Mouse (Mus musculus) gastrocnemius, postnatal 4 days (tissue): ENCODE measurements around the gene Zbtb20. TPM values are rescaled to one million over a fixed set of nuclear protein-coding genes. Genes with fewer than 3 reads are reported as not detected.

Experiments used
- DNase-seq, 2 experiments: peaks; one replicate each; pipeline ENCODE4 v3.0.0; 2021 to 2022; ENCODE audit warnings: low spot score in 2 of 2, mixed read lengths in 2 of 2
- total RNA-seq, 2 experiments: library from RNA; stranded (reverse); gene quantifications; 2 replicates each; pipeline ENCODE4 v1.2.3; 2021

Gene Zbtb20
- total RNA-seq, 2 experiments from 2014 or later = 93.9 to 114 TPM

DNA sequence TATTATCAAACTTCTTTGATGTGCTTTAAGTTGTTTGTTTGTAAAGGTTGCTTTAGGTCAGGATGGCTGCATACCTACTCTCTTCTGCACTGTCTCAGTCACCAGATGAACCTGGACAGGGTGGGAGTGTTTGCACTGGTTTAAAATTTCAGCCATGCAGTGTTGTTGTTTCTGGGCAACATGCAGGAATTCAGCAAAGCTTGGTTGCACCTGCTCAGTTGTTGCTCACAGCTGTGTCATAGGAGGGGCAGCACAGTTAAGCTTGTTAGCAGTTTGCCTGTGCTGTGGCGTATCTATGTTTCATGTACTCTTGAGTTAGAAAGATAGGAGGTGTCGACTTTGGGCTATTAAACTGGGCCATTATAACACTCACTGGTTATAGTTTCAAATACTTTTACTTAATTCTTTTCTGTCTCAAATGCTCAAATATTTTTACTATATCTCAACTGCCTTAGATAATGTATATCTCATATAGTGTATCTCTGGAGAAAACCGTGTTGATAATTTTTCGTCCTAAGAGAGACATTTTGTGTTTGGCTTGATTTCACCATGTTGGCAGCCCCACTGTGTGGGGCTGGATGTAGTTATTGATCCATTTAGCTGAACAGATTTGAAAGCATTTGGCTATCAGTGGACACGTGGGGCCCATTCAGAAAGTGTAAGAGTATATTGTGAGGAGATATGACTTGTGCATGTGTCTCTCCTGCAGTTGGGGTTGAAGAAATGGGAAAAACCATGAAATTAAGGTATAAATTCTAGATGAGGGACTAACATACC, 197.3 kb downstream of the Zbtb20 start:
- DNase-seq = peak in 1 of 2 experiments; percentile 17

DNA sequence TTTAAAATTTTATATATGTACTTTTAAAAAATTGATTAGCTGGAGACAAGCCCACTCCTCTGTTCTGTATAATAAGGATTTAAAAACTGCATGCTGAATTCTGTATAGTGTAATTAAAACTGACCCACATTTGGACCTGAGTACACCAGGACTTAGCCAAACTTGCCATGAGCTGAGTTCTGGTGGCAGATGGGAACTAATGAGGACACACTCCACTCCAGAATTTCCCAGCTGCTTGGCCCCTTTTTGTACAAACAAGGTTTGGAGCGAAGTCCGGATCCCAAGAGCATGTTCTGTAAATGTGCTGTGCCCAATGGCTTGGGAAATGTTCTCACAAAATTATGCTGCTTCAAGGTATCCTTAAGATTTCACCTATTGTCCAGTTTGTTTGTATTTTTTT, 204.7 kb downstream of the Zbtb20 start:
- DNase-seq = no peak

DNA sequence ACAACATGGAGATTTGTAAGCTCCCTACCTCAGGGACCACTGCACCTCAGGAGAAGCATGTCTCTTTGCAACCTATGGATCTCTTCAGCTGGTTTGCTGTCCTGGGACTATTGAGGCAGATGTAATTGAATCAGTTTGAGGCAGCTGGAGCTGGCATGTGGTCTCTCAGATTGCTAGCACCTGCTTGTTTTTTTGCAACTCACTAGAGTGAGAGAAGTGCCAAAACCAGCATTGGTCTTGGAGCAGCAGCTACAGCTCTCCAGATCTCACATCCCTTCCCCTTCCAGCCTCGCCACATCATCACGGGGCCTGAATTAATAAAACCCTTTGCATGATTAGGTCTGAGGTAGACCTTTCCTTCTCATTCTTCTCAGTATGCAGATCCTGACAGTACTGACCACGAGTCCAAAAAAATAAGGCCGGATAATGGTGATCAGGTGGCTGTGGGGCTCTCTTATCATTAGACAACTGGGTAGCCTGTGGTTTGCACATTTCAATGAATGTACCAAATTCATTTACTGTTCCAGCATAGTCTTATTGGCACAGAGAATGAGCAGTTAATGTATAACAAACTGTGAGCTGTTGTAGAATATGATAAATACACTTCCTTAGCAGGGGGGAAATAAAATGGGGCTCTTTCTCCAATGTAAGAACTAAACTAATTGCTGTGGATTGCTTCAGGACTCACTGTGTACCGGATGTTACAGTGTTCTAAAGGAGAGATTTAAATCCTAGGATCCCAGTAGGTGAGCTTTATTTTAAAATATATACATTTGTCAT, 205.4 kb downstream of the Zbtb20 start:
- DNase-seq = peak in 1 of 2 experiments; percentile 14

DNA sequence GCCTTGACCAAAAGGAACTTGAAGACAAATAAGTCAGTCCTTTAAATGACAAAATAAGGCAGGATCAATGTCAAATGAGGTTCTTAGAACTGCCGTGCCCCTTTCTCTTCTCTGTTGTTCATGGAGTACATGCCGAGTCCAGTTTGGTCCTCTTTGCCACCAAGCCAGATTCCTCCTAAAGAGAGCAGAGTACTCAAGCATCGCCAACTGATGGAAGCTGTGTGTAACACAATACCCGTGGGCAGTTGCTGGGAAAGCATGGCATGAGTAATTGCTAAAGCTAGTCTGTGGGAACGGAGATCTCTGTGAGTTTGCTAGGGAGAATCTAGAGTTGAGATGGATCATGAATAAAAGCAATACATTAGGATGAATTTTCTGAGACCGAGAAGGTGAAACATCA, 206.3 kb downstream of the Zbtb20 start:
- DNase-seq = no peak

DNA sequence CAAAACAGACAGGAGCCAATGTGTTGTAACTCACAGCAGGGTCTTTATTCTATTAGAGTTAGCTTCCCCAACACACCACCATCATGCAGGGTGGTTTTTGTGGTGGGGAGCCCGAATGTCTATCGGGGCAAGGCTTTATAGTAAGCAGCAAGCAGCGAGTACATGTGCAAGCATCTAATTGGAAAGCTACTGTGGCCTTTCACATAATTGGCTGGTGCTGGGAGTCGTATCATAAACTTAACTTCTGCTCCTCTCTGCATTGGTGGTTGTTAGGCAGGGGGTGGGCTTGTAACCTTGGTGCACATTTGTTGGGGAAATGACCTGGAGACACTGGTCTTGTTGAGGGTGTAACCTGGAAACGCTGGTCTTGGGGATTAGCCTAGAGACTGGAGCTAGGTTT, 207.1 kb downstream of the Zbtb20 start:
- no peak for DNase-seq

DNA sequence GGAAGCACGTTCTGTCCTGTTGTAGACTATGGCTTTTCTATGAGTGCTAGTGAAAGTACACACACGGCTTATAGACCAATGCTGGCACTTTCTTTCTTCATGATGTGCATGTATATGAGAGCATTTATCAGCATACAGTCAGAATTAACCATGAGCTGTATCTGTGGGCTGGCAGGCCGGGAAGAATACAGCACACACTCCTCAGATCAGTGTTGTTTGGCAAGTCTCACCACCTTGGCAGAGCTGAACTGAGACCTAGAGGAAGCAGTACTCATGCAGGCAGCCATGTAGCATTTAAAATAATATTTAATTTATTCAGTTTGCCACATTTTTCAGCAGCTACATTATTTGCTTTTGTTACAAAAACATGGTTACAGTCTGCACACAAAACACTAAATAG, 214.5 kb downstream of the Zbtb20 start:
- DNase-seq = no peak

DNA sequence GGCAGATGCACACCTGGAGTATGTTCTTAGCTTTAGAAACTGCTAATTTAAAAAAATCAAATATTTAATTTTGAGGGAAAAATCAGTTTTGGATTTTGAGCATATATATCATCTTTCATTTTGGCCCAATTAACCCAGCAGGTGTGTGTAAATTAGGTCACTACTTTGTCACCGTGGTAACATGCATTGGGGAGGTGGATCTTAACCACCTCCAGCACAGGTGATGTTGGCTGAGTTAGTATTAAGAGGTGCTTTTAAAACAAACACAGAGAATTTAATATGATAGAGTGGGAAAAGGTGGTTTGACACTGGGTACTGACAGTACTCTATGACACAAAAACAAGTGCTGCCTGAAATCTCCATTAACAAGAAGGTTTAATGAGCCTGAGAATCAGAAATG, 218.5 kb downstream of the Zbtb20 start:
- DNase-seq = no peak

DNA sequence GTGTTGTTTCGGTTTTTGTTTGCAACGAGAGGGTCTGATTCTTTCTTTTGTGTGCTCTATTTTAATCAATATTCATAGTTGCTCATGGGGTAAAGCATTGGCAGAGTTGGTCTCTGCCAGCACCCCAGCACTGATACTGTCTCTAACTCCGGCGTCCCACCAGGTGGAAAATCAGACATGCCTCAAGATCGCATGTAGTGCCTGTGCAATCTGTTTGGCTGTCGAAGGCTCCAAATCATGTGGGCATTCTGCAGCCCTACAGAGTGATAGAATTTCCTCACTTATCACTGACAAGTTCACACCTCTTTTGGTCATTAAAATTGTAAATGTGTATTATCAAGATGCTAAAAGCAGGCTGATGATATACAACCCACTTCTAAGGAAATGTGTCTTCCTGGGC, 219.1 kb downstream of the Zbtb20 start:
- no peak for DNase-seq

DNA sequence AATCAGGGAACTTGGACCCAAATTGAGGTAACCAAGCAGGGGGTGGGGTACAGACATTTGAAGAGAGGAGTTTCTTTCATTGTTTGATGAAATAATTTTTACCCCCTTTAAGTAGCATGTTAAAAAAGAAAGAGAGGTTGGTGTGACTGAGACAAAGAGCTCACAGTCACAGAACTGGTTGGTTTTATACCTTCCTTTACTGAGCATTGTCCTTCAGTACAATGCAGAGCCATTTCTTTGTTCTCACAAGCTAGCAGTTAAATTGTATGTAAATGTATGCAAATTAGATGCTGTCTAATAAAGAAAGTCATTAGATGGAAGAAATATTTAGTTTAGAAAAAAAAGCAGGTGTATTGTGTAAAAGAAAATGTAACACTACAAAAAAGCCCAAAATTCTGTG, 220.4 kb downstream of the Zbtb20 start:
- DNase-seq = no peak

DNA sequence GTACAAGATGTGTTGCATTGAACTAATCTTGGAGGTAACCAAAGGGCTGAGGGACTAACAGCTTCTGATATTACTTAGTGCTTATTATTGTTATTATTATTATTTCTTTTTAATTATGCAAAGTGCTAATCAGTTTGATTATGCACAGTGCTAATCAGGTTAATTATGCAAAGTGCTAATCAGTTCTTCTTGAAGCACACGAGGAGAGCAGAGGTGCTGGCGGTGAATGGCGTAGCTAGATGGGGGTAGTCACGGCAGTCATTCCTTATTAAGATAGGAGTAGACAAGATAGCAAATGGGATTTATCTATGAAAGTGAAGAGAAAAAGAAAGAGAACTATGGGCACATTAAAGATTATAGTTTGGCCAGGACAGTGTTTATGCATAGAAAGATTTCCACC, 222.5 kb downstream of the Zbtb20 start:
- DNase-seq = no peak

DNA sequence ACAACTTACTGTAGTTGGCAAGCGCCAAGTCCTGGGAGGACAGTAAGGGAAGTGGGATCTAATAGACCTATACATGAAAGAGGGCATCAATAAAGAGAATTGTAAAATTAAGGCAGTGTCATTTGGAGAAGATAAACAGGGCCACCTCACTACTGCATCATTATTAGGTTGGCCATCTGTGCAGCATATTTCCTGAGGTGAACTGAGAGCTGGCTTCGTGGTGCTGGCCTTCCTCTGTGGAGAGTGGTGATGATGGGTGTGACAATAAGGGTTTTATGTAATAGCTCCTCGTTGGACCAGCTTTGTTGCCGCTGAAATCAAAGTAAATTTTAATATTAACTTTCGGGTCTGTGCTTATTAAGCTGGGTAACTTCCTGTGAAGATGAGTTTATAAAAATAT, 223.0 kb downstream of the Zbtb20 start:
- no peak for DNase-seq

DNA sequence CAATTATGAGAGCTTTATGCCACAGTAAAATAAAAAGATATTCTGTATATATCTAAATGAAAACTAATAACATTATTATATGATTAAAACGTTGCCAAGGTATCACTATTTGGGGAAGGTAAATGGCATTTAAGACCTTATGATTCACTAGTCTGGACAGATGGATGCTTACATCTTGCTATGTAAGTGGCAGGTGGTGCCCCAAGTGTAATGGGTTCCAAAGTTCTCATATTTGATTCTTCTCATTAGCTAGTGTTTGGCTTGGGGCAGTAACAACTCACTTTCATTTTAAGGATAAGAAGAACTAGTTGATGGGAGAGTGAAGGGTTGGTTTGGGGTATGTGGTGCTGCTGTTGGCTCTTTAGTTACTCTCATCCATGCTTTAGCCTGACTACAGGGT, 235.6 kb downstream of the Zbtb20 start:
- DNase-seq = no peak

DNA sequence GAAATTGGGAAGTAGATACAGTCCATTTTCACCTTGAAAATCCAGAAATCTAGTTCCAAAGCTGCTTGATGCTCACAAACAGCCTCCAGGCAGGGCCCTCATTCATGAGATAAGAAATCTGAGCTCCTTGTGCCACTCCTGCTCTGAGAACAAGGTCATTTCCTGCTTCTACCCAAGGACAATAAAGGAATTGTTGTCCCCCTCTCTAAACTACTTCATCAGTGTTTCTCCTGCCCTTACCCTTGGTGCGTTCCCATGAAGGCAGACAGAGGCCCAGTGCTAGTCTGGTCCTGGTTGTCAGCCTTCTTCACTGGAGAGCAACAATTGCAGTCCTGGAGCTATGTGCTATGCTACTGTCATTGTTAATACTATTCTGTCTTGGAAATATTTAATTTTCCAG, 238.3 kb downstream of the Zbtb20 start:
- DNase-seq = no peak

DNA sequence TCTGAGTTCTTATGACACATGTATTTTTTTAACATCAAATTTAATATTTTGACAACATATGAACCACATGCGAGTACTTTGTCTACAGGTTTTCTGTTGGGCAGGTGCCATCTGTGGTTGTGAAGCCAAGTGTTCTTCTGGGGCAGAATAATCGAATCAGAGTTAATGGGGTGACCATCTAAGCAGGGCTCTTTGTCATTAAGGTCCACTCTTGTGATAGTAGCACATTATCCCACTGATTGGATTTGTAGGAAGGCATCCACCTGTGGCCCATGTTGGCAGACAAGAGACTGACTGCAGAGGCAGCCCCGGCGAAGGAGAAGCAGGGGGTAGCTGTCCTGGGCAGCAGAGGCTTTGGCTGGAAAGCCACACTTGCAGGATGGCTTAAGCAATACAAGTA, 254.3 kb downstream of the Zbtb20 start:
- no peak for DNase-seq

DNA sequence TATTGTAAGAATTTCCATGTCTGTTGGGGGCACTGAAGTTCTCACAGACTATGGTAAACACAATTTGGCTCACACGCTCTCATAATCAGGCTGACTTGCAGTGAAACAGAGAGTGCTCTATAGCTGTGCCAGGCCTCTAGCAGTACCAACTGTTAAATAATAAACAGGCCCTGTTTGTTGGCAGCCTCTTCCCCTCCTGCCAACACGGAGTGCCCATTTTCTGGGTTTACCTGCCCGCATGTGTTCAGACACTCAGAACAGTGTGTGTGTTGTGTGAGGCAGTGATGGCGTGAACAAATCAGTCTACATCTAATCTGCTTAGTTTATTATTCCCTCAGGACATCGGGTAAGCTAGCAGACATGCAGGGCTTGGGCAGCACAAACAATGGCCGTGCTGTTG, 254.9 kb downstream of the Zbtb20 start:
- DNase-seq = no peak

DNA sequence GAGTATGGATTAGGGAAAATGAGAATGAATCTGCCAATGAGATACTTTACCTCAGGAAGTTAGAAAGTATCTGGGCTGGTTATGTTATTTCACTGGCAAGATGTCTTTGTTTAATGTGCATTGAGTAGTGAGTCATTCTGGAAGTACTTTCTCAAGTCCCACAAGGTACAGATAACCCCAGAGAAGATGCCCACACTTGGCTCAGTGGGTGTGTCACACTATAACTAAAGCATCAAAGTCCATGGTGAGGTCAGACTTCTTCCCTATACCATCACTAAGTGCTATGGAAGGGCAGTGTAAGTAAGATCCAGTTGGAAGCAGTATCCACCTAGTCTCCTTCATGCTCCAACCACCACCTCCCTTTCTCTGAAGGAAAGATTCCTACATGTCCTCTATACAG, 255.4 kb downstream of the Zbtb20 start:
- no peak for DNase-seq

DNA sequence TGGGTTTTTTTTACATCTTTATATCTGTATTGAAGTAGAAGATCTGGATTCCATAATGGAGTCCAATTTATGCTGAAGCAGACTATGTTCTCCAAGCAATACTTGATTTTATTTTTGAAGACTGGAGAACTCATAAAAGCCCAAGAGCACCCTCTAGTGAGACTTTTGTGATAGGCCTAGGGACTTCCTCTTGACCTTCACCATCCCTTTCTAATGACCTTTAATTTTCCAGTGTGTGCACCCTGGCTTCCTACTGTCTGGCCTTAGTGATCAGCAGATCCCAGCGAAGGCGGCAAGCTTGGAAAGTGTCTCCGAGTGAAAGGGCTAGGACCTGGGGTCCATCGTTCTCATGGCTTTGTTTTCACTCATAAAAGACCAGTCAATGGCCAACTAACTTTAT, 292.8 kb downstream of the Zbtb20 start:
- no peak for DNase-seq

DNA sequence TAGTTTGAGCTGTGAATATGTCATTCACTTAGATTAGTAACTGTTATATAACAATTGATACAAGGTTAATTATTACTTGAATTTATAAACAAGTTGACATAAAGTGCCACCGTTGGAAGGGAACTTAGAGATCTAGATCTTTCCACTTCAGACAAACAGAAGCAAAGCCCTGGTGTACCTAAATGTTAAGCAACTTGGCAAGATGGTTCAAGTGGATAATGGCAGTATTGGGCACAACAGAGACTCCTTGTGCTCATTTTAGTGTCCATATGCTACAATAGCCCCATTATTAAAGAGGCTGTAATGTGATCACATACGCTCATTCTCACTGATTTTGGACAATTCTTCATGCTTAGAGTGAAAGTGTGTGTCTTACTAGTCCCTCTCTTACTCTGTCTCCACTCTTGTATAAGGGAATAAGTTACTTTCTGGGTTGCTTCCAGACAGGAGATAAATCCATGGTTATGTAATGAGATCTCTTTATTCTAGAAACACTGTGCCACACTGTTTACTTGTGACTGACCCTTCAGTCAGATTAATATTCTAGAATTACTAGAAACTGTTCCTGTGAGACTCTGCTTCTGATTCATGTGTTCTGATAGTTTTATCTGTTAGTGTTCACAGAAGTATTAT, 293.7 kb downstream of the Zbtb20 start:
- no peak for DNase-seq

DNA sequence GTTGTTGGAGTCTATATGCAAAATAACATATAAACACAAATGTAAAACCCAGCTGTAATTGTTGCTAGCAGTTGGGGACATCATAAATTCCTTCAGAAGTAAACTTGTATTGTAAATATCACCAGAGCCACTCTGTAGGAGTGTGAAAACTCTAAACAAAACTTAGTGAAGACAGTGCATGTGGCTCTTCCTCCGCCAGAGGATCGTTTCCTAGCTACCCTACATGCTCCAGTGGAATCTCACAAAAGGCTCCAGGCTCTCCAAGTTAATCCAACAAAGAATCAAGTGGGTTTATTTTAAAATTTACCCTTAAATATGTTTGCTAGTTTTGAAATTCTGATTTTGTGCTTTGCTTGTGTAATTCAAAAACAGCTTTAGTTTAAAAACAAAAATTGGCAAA, 296.5 kb downstream of the Zbtb20 start:
- no peak for DNase-seq

DNA sequence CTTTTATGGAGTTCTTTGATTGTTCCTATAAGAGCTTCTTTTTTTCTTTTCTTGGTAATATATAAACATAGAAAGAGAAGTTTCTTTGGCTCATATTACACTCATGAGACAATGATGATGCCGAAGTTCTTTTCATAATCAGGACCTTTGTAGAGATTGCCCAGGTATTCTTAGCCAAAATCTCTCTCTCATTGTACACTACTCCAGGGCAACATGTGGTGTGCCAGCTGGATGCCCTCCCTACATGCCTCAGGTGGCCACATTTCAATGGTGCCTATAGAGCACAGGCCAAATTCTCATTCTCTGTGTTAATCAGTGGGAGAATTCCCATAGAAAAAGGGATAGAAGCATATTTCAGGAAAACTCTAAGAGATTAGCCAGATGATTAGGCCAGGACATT, 297.2 kb downstream of the Zbtb20 start:
- no peak for DNase-seq

DNA sequence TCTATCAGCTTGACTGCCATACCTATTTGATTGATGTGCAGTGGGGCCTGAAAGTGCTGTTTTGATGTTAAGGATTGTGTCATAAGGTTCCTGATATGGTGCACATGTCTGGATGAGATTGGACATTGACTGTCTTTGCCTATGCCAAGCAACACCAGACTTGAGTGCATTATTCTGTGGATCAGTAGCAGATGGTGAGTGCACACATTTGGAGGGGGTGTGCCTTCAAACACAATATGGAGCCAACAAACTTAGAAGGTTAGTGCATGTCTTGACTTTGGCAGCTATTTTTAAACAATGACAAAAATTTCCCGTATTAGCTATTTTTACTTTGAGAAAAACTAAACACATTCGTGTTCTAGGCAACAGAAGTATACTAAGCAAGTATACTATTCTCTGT, 299.1 kb downstream of the Zbtb20 start:
- DNase-seq = no peak

DNA sequence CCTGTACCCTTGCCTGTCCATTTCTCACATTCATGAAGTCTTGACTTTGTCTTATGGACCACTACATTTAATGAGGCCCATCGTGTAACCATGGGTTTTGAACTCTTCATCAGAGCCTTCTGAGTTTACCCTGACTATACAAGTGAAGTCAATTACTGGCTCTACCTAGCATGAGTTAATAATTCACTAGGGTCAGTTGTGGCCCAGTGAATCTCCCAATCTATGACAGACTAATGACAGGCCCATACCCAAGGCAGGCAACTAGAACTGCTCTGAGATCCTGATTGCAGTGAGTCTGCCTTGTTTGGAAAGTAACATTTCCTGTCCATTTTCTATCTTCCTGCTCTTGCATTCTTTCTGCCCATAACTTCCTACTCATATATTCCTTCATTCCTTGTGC, 305.4 kb downstream of the Zbtb20 start:
- no peak for DNase-seq
